Mouse (Mus musculus): ENCODE measurements around the gene Zfp462. TPM values are rescaled to one million over a fixed set of nuclear protein-coding genes. Genes with fewer than 3 reads are reported as not detected.

Zfp462 gene
- polyA plus RNA-seq, 2 experiments, result 0.05 to 0.35 TPM

- H3K9ac ChIP-seq (replicated peaks), result no peak overlapping the region
- ATAC-seq (ENCODE audit: insufficient read depth) (no peak), DNase-seq (ENCODE audit: low read depth in 3 of 3, low spot score in 3 of 3) (no peak)
- no peaks in the 10 kb centered on the region; a peak in 1 of 4 replicates for H3K4me1 ChIP-seq (replicated peaks; ENCODE audit: control insufficient read depth in 2 of 2, insufficient read depth in 2 of 2, low read length in 1 of 2)
- no peaks in the 10 kb centered on the region for H3K27me3 ChIP-seq (ENCODE audit: control insufficient read depth, insufficient read depth, low read length)
- no peak overlapping the region for H3K27ac ChIP-seq
- H3K36me3 ChIP-seq (replicated peaks; ENCODE audit: control insufficient read depth, insufficient read depth, low read depth), result no peaks in the 10 kb centered on the region
- H3K4me3 ChIP-seq (ENCODE audit: insufficient read depth in 1 of 2, low read depth in 2 of 2, low read length in 2 of 2), result no peak overlapping the region
- H3K4me2 ChIP-seq (ENCODE audit: low read depth), result no peak overlapping the region
- WGBS (ENCODE audit: insufficient replicate concordance), result 62% methylated on average over 5 of the region's 5 CpGs
- no peaks in the 10 kb centered on the region for H3K9me3 ChIP-seq (ENCODE audit: control insufficient read depth, low read length)
- TF ChIP-seq CTCF (IDR thresholded peaks at IDR 0.05; ENCODE audit: low read depth) (no peak), EP300 (IDR thresholded peaks at IDR 0.05; ENCODE audit: low read depth) (no peak)
Measured at GRCm38 (mm10) chr4:54967721-54968120, 22.9 kb downstream of the Zfp462 start.

GRCm38 (mm10) chr4:54969671-54970295 lies 24.9 kb downstream of the Zfp462 start:
- no peak for TF ChIP-seq EP300 (IDR thresholded peaks at IDR 0.05; ENCODE audit: low read depth)
- TF ChIP-seq CTCF (IDR thresholded peaks at IDR 0.05; ENCODE audit: low read depth), result no peak
- Histone ChIP-seq H3K9ac (replicated peaks) (no peak overlapping the region), H3K36me3 (replicated peaks; ENCODE audit: control insufficient read depth, insufficient read depth, low read depth) (no peaks in the 10 kb centered on the region), H3K4me2 (ENCODE audit: low read depth) (no peak overlapping the region), H3K27me3 (ENCODE audit: control insufficient read depth, insufficient read depth, low read length) (no peaks in the 10 kb centered on the region), H3K4me3 (ENCODE audit: insufficient read depth in 1 of 2, low read depth in 2 of 2, low read length in 2 of 2) (no peak overlapping the region), H3K9me3 (ENCODE audit: control insufficient read depth, low read length) (no peaks in the 10 kb centered on the region), H3K4me1 (replicated peaks; ENCODE audit: control insufficient read depth in 2 of 2, insufficient read depth in 2 of 2, low read length in 1 of 2) (peaks cover 0 to 5% of the 10 kb centered on the region in 2 experiments; a peak in 2 of 4 replicates), H3K27ac (no peak overlapping the region)
- no peak for ATAC-seq (ENCODE audit: insufficient read depth)
- no peak for DNase-seq (ENCODE audit: low read depth in 3 of 3, low spot score in 3 of 3)
- WGBS (ENCODE audit: insufficient replicate concordance), result 60% methylated on average over 12 of the region's 12 CpGs

DNA sequence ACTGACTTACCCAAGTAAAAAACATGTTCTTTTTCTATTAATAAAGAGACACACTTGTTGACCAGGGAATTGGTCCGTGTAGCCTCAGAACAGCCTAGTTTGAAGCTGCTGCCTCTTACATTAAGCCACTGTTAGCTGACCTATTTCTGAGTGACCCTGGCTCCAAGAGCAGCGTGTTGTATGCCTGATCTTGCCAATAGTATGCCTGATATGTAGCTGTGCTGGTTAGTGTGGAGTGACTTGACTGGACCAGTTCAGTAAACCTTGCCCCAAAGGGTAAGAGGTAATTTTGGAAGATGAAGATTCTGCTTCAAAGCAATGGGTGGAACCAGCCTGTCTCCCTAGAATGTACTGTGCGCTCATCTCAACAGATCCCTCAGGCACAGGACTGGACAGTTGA lies 26.5 kb downstream of the Zfp462 start:
- no peak for TF ChIP-seq EP300 (IDR thresholded peaks at IDR 0.05; ENCODE audit: low read depth)
- Histone ChIP-seq H3K27ac (no peak overlapping the region), H3K9me3 (ENCODE audit: control insufficient read depth, low read length) (no peaks in the 10 kb centered on the region), H3K36me3 (replicated peaks; ENCODE audit: control insufficient read depth, insufficient read depth, low read depth) (no peaks in the 10 kb centered on the region), H3K4me3 (ENCODE audit: insufficient read depth in 1 of 2, low read depth in 2 of 2, low read length in 2 of 2) (no peak overlapping the region), H3K4me1 (replicated peaks; ENCODE audit: control insufficient read depth in 2 of 2, insufficient read depth in 2 of 2, low read length in 1 of 2) (peaks cover 0 to 5% of the 10 kb centered on the region in 2 experiments; a peak in 2 of 4 replicates), H3K9ac (replicated peaks) (no peak overlapping the region), H3K27me3 (ENCODE audit: control insufficient read depth, insufficient read depth, low read length) (no peaks in the 10 kb centered on the region), H3K4me2 (ENCODE audit: low read depth) (no peak overlapping the region)
- DNase-seq (ENCODE audit: low read depth in 3 of 3, low spot score in 3 of 3) (no peak), ATAC-seq (ENCODE audit: insufficient read depth) (no peak)
- WGBS (ENCODE audit: insufficient replicate concordance), result 53% methylated on average over 3 of the region's 3 CpGs

GRCm38 (mm10) chr4:54972096-54972495 lies 27.2 kb downstream of the Zfp462 start:
- ATAC-seq (ENCODE audit: insufficient read depth), result no peak
- no peak for DNase-seq (ENCODE audit: low read depth in 3 of 3, low spot score in 3 of 3)
- Histone ChIP-seq H3K36me3 (replicated peaks; ENCODE audit: control insufficient read depth, insufficient read depth, low read depth) (no peaks in the 10 kb centered on the region), H3K9me3 (ENCODE audit: control insufficient read depth, low read length) (no peaks in the 10 kb centered on the region), H3K4me3 (ENCODE audit: insufficient read depth in 1 of 2, low read depth in 2 of 2, low read length in 2 of 2) (no peak overlapping the region), H3K4me2 (ENCODE audit: low read depth) (no peak overlapping the region), H3K27ac (no peak overlapping the region), H3K9ac (replicated peaks) (no peak overlapping the region), H3K4me1 (replicated peaks; ENCODE audit: control insufficient read depth in 2 of 2, insufficient read depth in 2 of 2, low read length in 1 of 2) (peaks cover 0 to 5% of the 10 kb centered on the region in 2 experiments; a peak in 2 of 4 replicates), H3K27me3 (ENCODE audit: control insufficient read depth, insufficient read depth, low read length) (no peaks in the 10 kb centered on the region)
- WGBS (ENCODE audit: insufficient replicate concordance), result 66% methylated on average over 4 of the region's 4 CpGs
- TF ChIP-seq EP300 (IDR thresholded peaks at IDR 0.05; ENCODE audit: low read depth) (no peak), CTCF (IDR thresholded peaks at IDR 0.05; ENCODE audit: low read depth) (no peak)

- WGBS (ENCODE audit: insufficient replicate concordance), result 47% methylated on average over 8 of the region's 8 CpGs
- Histone ChIP-seq H3K9me3 (ENCODE audit: control insufficient read depth, low read length) (no peaks in the 10 kb centered on the region), H3K4me2 (ENCODE audit: low read depth) (no peak overlapping the region), H3K4me1 (replicated peaks; ENCODE audit: control insufficient read depth in 2 of 2, insufficient read depth in 2 of 2, low read length in 1 of 2) (peaks cover 0 to 5% of the 10 kb centered on the region in 2 experiments; a peak in 1 of 4 replicates), H3K4me3 (ENCODE audit: insufficient read depth in 1 of 2, low read depth in 2 of 2, low read length in 2 of 2) (no peak overlapping the region), H3K9ac (replicated peaks) (no peak overlapping the region), H3K27me3 (ENCODE audit: control insufficient read depth, insufficient read depth, low read length) (no peaks in the 10 kb centered on the region), H3K27ac (no peak overlapping the region), H3K36me3 (replicated peaks; ENCODE audit: control insufficient read depth, insufficient read depth, low read depth) (no peaks in the 10 kb centered on the region)
- ATAC-seq (ENCODE audit: insufficient read depth) (no peak), DNase-seq (ENCODE audit: low read depth in 3 of 3, low spot score in 3 of 3) (no peak)
- TF ChIP-seq EP300 (IDR thresholded peaks at IDR 0.05; ENCODE audit: low read depth), result no peak
- TF ChIP-seq CTCF (IDR thresholded peaks at IDR 0.05; ENCODE audit: low read depth), result no peak
Measured at GRCm38 (mm10) chr4:54972827-54973560, 28.1 kb downstream of the Zfp462 start.
